Mouse (Mus musculus) stomach, postnatal 0 days (tissue): ENCODE data around the gene Sycp2l. TPM values are rescaled to one million over a fixed set of nuclear protein-coding genes. Genes with fewer than 3 reads are reported as not detected.

ENCODE experiments used
- ATAC-seq: fragments of 200-750 bp; cut with Nextera tagmentation; 2 replicates; pipeline ENCODE4 v1.8.0; 2017; ENCODE audit not compliant: low FRiP score, low TSS enrichment
- DNase-seq: peaks from one replicate; pipeline ENCODE4 v3.0.0-alpha.2; 2016; ENCODE audit warnings: low spot score
- H3K27ac ChIP-seq: fragments of 300-500 bp; sonication (generic); replicated peaks from 2 replicates; pipeline ENCODE4 v1.5.1; 2014; ENCODE audit warnings: mild to moderate bottlenecking, control low read depth
- H3K27me3 ChIP-seq: fragments of 300-500 bp; sonication (generic); 2 replicates; pipeline ENCODE4 v1.6.1; 2014; ENCODE audit warnings: low read length; ENCODE audit not compliant: control insufficient read depth, insufficient read depth
- H3K36me3 ChIP-seq: fragments of 300-500 bp; sonication (generic); 2 replicates; pipeline ENCODE4 v1.6.1; 2014; ENCODE audit warnings: low read length, mixed read lengths; ENCODE audit not compliant: control insufficient read depth, insufficient read depth
- H3K4me1 ChIP-seq: fragments of 300-500 bp; sonication (generic); replicated peaks from 2 replicates; pipeline ENCODE4 v1.6.1; 2014; ENCODE audit warnings: antibody characterized with exemption; ENCODE audit not compliant: control insufficient read depth, insufficient read depth
- H3K4me2 ChIP-seq: fragments of 300-500 bp; sonication (generic); replicated peaks from 2 replicates; pipeline ENCODE4 v1.6.1; 2014; ENCODE audit warnings: low read depth, mild to moderate bottlenecking, control low read depth, moderate library complexity
- H3K4me3 ChIP-seq: fragments of 300-500 bp; sonication (generic); 2 replicates; pipeline ENCODE4 v1.5.1; 2014; ENCODE audit warnings: low read depth, low read length, control low read depth
- H3K9ac ChIP-seq: fragments of 300-500 bp; sonication (generic); 2 replicates; pipeline ENCODE4 v1.6.1; 2014; ENCODE audit warnings: mild to moderate bottlenecking, low read length, control low read depth, mixed read lengths
- H3K9me3 ChIP-seq: fragments of 300-500 bp; sonication (generic); 2 replicates; pipeline ENCODE4 v1.6.1; 2016; ENCODE audit warnings: low read length; ENCODE audit not compliant: control insufficient read depth
- CTCF ChIP-seq: IDR thresholded peaks from 2 replicates; pipeline ENCODE4 v1.5.1; 2016; ENCODE audit warnings: antibody characterized with exemption, low read depth, mild to moderate bottlenecking, moderate library complexity
- EP300 ChIP-seq: optimal IDR thresholded peaks from 2 replicates; pipeline ENCODE3; 2016; ENCODE audit warnings: antibody characterized with exemption
- WGBS: fragments of 180-500 bp; shearing (Covaris S2); extraction: QIAGEN DNeasy Blood & Tissue Kit; methylation state at CpG from one replicate; pipeline ENCODE4 v1.1.7; 2014; 5-methylcytosine and 5-hydroxymethylcytosine counted together
- polyA plus RNA-seq: library from polyadenylated mRNA; unstranded; fragments of >200 nt; fragmentation: Nextera tagmentation; extraction: Ambion mirVana; gene quantifications from 2 replicates; pipeline ENCODE4 v1.2.1, GENCODE M21; 2015

Sycp2l gene
- polyA plus RNA-seq, 1 experiment from 2014 or later: 0.11 TPM

DNA sequence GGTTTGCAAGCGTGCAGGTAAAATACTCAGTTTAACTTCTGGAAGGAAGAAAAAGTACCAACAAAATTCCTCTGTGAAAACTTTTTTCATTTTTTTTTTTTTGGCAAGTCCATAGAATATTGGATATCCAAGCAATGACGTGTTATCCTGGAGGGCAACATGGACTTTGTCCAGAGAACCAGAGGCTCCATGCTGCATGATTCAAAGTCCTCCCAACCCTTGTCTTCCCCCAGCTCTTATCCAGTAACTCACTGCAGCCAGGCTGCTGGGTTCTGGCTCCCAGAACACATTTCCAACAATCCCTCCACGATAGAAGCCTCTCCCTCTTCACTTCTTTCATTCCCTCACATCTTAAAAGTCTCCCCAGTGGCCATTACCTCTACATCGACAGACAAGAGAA lies 97.2 kb downstream of the Sycp2l start:
- no peaks in the 10 kb centered on the region for H3K27me3 ChIP-seq
- 56% methylated on average over 4 of the region's 4 CpGs for WGBS
- ATAC-seq: no peak
- no peak for DNase-seq
- H3K4me2 ChIP-seq: no peak overlapping the region
- no peak overlapping the region for H3K4me3 ChIP-seq
- no peak overlapping the region for H3K27ac ChIP-seq
- H3K9ac ChIP-seq: no peak overlapping the region
- no peaks in the 10 kb centered on the region for H3K4me1 ChIP-seq
- no peaks in the 10 kb centered on the region for H3K9me3 ChIP-seq
- no peak for TF ChIP-seq EP300
- TF ChIP-seq CTCF: no peak
- no peaks in the 10 kb centered on the region for H3K36me3 ChIP-seq

DNA sequence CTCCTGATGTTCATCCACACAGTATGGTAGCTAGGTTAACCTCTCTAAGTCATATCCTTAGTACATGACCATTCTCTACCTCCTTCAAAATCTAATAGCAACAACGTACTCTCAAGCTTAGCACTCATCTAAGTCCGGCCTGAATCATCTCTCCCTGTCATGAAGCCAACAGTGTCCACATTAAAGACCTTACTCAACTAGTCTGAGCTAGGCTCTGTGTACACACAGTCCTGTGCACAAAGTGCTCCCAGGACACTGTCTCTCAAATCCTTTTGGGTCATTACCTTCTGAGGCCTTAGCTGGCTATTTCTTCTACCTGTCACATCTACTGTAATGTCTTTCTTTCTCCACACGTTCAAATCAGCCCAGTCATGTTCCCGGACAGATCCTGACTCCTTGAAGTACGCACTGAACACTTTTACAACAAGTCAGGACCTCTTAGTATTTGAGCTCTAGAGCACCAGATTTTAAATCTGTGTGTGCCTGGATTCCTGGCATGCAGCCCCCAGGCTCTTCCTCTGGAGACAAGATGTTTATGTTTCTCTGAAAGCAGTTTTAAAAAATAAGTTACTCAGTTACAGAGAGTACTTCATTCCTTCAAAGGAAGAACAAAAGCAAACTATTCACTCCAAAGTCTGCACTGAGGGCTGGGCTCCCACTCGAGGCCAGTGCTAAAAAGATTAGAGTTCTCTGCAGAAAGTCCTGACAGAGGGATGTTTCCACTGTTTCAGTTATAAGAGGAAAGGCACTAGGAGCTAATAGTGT lies 98.6 kb downstream of the Sycp2l start:
- 0 out of 2 replicates have a peak overlapping the region, but pooled peaks have one; percentile 3 for H3K4me2 ChIP-seq
- H3K9ac ChIP-seq: no peak overlapping the region
- WGBS: 32% methylated on average over 6 of the region's 6 CpGs
- no peaks in the 10 kb centered on the region for H3K4me1 ChIP-seq
- no peaks in the 10 kb centered on the region for H3K36me3 ChIP-seq
- ATAC-seq (no peak), DNase-seq (no peak)
- H3K9me3 ChIP-seq: no peaks in the 10 kb centered on the region
- H3K27ac ChIP-seq: 0 out of 2 replicates have a peak overlapping the region, but pooled peaks have one; percentile 5
- TF ChIP-seq CTCF (no peak), EP300 (no peak)
- no peak overlapping the region for H3K4me3 ChIP-seq
- H3K27me3 ChIP-seq: no peaks in the 10 kb centered on the region

DNA sequence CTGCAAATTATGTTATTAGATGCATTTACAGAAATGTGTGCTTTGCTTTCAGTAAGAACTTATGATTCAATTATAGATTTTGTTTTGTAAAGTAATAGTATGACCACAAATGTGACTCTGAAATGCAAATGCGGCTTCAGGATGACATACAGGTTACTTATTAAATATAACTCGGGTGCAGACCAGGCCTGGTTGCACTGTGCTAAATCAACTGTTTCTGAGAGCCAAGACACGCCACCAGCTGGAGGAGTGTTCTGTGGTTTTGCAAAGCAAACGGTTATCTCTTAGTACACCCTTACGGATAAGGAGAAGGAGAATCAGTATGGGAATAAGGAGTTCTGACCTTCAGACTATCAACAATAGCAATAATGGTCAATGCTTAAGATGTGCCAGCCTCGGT lies 101.6 kb downstream of the Sycp2l start:
- ATAC-seq (no peak), DNase-seq (no peak)
- Histone ChIP-seq H3K9ac (no peak overlapping the region), H3K27ac (no peak overlapping the region), H3K9me3 (no peaks in the 10 kb centered on the region), H3K4me3 (no peak overlapping the region), H3K4me1 (no peaks in the 10 kb centered on the region), H3K4me2 (no peak overlapping the region), H3K27me3 (no peaks in the 10 kb centered on the region), H3K36me3 (no peaks in the 10 kb centered on the region)
- TF ChIP-seq EP300 (no peak), CTCF (no peak)
- 74% methylated on average over 6 of the region's 6 CpGs for WGBS

DNA sequence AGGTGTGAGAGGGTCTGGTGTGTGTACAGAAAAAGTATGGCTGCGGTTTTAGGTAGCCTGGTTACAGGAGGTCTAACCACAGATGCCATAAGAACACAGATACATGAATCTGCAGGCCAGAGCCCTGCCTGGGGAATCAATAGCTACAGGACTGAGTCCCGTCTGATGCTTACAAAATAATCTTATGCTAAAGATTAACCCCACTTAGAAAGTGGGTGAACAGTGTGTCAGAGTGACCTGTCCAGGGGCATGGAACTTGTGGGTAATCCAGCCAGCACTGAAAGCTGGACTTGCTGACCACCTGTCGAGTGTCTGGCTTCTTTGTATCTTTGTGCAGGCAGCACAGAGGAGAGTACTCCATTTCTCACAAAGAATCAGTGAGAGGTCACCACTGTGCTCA lies 102.1 kb downstream of the Sycp2l start:
- no peak overlapping the region for H3K9ac ChIP-seq
- no peaks in the 10 kb centered on the region for H3K27me3 ChIP-seq
- no peak overlapping the region for H3K27ac ChIP-seq
- H3K4me3 ChIP-seq: no peak overlapping the region
- WGBS: 69% methylated on average over 3 of the region's 3 CpGs
- no peaks in the 10 kb centered on the region for H3K4me1 ChIP-seq
- ATAC-seq (no peak), DNase-seq (no peak)
- H3K9me3 ChIP-seq: no peaks in the 10 kb centered on the region
- no peaks in the 10 kb centered on the region for H3K36me3 ChIP-seq
- no peak for TF ChIP-seq EP300
- no peak for TF ChIP-seq CTCF
- H3K4me2 ChIP-seq: no peak overlapping the region

DNA sequence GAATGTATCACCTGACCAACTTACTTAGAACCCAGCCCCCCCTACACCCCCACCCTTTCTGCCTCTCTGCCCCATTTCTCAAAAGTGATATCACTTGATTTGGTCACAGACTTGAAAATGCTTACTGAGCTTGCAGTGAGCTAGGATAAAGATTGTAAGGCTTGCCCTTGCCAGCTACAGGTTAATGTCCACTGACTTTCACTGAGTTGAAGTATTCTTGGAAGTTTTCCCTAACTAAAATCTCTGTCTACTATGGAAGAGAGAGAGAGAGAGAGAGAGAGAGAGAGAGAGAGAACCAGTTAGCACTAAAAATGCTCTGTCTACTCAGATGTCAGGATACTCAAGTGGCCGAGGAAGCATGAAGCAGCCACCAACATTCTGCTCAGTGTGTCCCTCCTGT lies 104.9 kb downstream of the Sycp2l start:
- H3K27me3 ChIP-seq: no peaks in the 10 kb centered on the region
- no peak overlapping the region for H3K27ac ChIP-seq
- no peak for TF ChIP-seq EP300
- no peak for TF ChIP-seq CTCF
- H3K4me2 ChIP-seq: no peak overlapping the region
- no peak overlapping the region for H3K4me3 ChIP-seq
- no peak overlapping the region for H3K9ac ChIP-seq
- H3K9me3 ChIP-seq: no peaks in the 10 kb centered on the region
- DNase-seq: no peak
- H3K4me1 ChIP-seq: no peaks in the 10 kb centered on the region
- no peaks in the 10 kb centered on the region for H3K36me3 ChIP-seq
- ATAC-seq: no peak
- 41% methylated on average over 1 of the region's 1 CpGs for WGBS

DNA sequence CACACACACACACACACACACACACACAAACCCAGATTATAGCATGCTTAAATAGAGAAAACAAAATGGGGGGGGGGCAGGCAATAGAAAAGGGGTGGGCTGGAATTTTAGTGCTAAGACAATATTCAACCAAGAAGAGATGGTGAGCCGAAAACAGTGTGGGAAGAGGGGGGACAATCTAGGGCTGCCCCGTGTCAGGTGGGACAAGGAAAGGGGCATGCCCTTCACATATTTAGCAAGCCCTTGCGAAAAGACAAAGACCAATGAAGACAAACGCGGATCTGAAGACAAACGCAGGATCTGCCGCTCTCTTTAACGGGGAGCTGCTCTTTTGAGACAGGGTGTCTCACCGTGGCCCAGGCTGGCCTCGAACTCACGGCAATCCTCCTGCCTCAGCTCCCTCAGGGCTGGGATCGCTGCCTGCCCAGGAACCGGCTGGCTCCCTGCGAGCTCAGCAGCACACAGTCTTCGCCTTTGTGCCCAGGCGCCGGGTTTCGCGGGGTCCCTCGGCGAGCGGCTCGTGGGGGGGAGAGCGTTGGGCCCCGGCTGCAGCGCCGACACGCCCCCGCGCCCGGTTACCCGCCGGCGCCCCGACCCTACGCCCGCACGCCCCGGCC lies 105.7 kb downstream of the Sycp2l start:
- H3K4me2 ChIP-seq: peak overlapping the region; percentile 75
- peak overlapping the region; percentile 47 for H3K9ac ChIP-seq
- H3K36me3 ChIP-seq: no peaks in the 10 kb centered on the region
- no peaks in the 10 kb centered on the region for H3K27me3 ChIP-seq
- no peak overlapping the region for H3K27ac ChIP-seq
- peak overlapping the region; percentile 52 for H3K4me3 ChIP-seq
- TF ChIP-seq EP300 (no peak), CTCF (no peak)
- no peak for DNase-seq
- ATAC-seq: 0 out of 2 replicates have a peak, but pooled peaks have one; percentile 14
- no peaks in the 10 kb centered on the region for H3K4me1 ChIP-seq
- no peaks in the 10 kb centered on the region for H3K9me3 ChIP-seq
- WGBS: 4% methylated on average over 36 of the region's 39 CpGs
